Mouse (Mus musculus): Measurements from ENCODE around the gene Fbxo45.

Fbxo45 gene

GRCm38 (mm10) chr16:32202681-32203080 lies 44.3 kb downstream of the Fbxo45 start:
- DNase-seq (ENCODE audit: low read depth, low spot score) = peak; percentile 13

GRCm38 (mm10) chr16:32201004-32201325 lies 46.0 kb downstream of the Fbxo45 start:
- DNase-seq (ENCODE audit: low read depth, low spot score) = no peak

GRCm38 (mm10) chr16:32200256-32201003 lies 46.5 kb downstream of the Fbxo45 start:
- DNase-seq (ENCODE audit: low read depth, low spot score) = no peak

DNA sequence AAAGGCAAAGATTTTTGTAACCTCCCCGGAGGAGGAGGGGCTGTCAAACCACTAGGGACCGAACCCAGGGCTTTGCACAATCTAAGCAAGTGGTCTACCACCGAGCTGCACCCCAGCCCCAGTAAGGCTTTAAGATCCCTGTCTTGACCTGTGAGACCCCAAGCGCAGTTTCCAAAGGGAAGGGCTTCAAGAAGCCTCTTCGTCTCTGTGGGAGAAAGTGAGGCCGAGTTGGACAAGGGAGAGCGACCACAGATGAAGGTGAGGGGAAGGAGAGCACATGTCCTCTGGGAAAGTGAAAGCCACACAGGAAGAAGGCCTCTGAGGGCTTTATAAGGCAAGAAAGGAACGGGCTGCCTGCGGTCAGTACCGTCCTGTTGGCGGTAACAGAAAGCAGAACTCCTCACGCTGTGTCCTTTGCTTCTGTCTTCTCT lies 56.9 kb downstream of the Fbxo45 start:
- DNase-seq (ENCODE audit: low read depth, low spot score) = no peak

GRCm38 (mm10) chr16:32189109-32189508 lies 57.8 kb downstream of the Fbxo45 start:
- no peak for DNase-seq (ENCODE audit: low read depth, low spot score)

DNA sequence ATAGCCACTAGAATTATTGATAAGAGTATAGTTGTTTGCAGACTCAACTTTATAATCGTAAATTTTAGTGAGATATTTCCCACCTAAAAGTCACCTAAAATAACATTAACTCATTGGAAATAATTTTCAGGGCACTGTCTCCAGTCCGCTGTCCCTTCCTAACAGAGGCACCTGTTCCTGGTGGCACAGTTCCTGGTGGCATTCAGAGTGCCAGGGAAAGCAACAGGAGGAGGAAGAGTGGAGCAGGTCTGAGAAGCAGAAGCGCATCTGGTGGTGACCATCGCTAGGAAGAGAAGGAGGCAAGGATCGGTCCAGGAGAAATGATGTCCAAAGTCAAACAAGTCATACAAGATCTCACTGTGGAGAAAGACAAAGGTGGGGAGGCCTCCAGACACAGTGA lies 60.9 kb downstream of the Fbxo45 start:
- DNase-seq (ENCODE audit: low read depth, low spot score) = no peak

Measured in 3T3-L1 (cell line).